Mouse (Mus musculus) kidney, adult 9 months (tissue): ENCODE measurements around the gene Klhl25.
"Not testable (repeated sequence)": the region's sequence is repeated elsewhere in the genome, so short reads cannot be mapped to it uniquely, and the experiment has no call there.

Experiments used
- DNase-seq: peaks from one replicate; pipeline ENCODE4 v3.0.0; 2022

Gene Klhl25

GRCm38 (mm10) chr7:75879436-75879835, 31.3 kb downstream of the Klhl25 start:
- DNase-seq, result not testable (repeated sequence)

DNA sequence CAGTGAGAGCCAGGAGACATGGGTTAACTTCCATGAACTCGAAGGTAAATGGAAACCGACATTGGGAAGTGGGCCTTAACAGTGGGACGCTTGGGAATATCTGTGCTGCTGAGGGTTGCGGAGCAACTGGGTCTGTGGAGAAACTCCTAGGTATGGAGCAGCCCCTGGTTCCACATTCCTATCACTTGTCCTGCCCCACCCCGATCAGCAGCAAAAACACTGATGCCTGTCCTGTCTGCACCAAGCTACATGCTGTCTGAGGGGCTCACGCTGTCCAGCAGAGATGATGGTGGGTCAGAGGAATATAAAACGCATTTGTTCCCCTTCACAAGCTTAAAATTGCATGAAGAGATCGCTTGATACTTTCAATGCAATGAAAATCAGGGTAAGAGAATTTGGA, 32.1 kb downstream of the Klhl25 start:
- DNase-seq, result no peak

GRCm38 (mm10) chr7:75880650-75881049, 32.5 kb downstream of the Klhl25 start:
- DNase-seq, result peak; percentile 75

DNA sequence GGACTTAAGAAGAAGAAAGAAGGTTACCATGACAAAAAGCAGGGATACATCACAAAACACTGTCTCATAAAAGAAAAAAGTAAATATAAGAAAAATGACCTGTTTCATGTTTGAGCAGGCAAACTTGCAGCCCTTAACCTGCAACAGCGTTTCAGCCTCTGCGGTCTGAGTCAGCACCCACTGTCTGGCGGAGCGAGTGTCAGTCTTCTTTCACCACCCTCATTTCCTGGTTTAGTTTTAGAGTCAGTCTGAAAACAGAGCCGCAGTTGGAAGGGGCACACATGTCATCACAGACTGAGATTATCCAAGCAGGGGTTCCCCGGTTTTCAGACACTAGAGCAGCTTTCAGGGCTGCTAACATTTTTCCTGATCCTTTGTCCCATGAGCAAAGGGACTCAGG, 33.3 kb downstream of the Klhl25 start:
- DNase-seq, result no peak

DNA sequence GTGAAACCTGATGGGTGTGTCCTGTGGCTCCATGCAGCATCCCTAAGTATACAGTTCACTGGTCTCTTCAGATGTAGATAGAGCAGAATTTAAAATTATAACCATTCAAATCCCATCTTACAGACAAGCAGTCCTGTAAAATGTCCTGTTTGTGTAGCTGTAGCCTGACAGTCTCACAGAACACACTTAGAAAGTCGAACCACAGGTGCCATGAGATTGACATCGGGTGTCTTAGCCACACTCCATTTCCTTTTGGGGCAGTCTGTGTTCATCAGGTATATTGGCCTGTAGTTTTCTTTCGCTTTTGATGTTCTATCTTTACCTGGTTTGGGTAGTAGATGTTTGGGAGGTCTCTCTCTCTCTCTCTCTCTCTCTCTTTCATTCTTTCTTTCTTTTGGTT, 33.7 kb downstream of the Klhl25 start:
- no peak for DNase-seq

- DNase-seq, result no peak
Measured at GRCm38 (mm10) chr7:75891466-75891865, 43.4 kb downstream of the Klhl25 start.

GRCm38 (mm10) chr7:75892737-75893136, 44.6 kb downstream of the Klhl25 start:
- no peak for DNase-seq

- DNase-seq, result no peak
Measured at GRCm38 (mm10) chr7:75893709-75894108, 45.6 kb downstream of the Klhl25 start.

GRCm38 (mm10) chr7:75897041-75897440, 48.9 kb downstream of the Klhl25 start:
- no peak for DNase-seq

GRCm38 (mm10) chr7:75899102-75899501, 51.0 kb downstream of the Klhl25 start:
- DNase-seq, result no peak

GRCm38 (mm10) chr7:75899517-75899916, 51.4 kb downstream of the Klhl25 start:
- no peak for DNase-seq

- DNase-seq, result no peak
Measured at GRCm38 (mm10) chr7:75899954-75900353, 51.8 kb downstream of the Klhl25 start.

- no peak for DNase-seq
Measured at GRCm38 (mm10) chr7:75905145-75905544, 57.0 kb downstream of the Klhl25 start.

GRCm38 (mm10) chr7:75910035-75910651, 62.0 kb downstream of the Klhl25 start:
- DNase-seq, result peak; percentile 58

DNA sequence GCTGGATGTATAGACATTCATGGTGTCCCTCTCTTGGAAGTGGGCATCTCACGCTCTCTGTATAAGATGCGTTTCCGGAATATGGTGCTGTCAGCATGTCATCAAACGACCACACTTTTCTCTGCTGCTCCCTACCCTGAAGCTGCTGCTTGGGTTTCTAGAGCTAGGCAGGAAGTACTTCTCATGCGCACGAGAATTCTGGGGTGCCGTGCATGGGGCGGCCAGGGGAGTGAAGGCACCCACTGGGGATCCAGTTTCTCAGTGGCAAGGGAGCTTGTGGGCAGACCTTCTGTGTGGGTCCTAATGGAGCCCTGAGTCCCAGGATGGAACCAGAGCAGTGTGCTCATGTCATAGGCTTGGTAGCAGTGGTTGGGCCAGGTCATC, 62.5 kb downstream of the Klhl25 start:
- DNase-seq, result no peak

- DNase-seq, result peak; percentile 61
Measured at GRCm38 (mm10) chr7:75913952-75914351, 65.8 kb downstream of the Klhl25 start.

- not testable (repeated sequence) for DNase-seq
Measured at GRCm38 (mm10) chr7:75915550-75915949, 67.4 kb downstream of the Klhl25 start.

DNA sequence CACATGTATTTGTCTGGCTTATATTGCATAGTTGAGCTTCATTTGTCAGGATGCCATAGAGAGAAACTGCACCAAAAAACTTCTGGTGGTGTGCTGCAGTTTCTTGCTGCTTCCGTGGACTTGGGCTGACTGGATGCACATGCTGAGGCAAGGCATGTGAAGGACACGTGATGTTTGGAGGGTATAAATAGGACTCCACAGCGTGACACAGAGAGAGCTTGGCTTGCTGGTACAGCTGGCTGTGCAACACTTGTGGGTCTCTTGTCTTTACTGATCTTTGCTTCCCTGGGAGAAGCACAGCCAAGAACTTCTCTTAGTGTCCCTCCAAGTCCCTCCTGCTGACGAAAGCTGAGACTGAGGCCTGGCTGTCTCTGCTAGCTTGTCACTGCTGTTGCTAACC, 69.6 kb downstream of the Klhl25 start:
- no peak for DNase-seq

- not testable (repeated sequence) for DNase-seq
Measured at GRCm38 (mm10) chr7:75919745-75920144, 71.6 kb downstream of the Klhl25 start.
